Mouse (Mus musculus) embryonic fibroblast, embryonic 13.5 days (primary cell): ENCODE results near the gene D11Wsu47e. TPM values are rescaled to one million over a fixed set of nuclear protein-coding genes. Genes with fewer than 3 reads are reported as not detected.

Experiments
- H3K27ac ChIP-seq: 2 replicates; pipeline ENCODE4 v1.5.1; 2012; ENCODE audit warnings: low read length, control low read depth, inconsistent platforms; ENCODE audit not compliant: insufficient read depth
- H3K4me1 ChIP-seq: 2 replicates; pipeline ENCODE4 v1.6.1; 2011; ENCODE audit warnings: low read length; ENCODE audit not compliant: control insufficient read depth, insufficient read depth
- H3K4me3 ChIP-seq: 2 replicates; pipeline ENCODE4 v1.5.1; 2011; ENCODE audit warnings: mild to moderate bottlenecking, control low read depth, low read length; ENCODE audit not compliant: insufficient read depth
- CTCF ChIP-seq: IDR thresholded peaks from 2 replicates; pipeline ENCODE4 v1.5.1; 2011; ENCODE audit warnings: mild to moderate bottlenecking, control low read depth, low read length, moderate library complexity, borderline replicate concordance; ENCODE audit not compliant: insufficient read depth
- POLR2A ChIP-seq: IDR thresholded peaks from 2 replicates; pipeline ENCODE4 v1.6.1; 2011; ENCODE audit warnings: low read depth, mild to moderate bottlenecking, control low read depth, low read length, moderate library complexity
- polyA plus RNA-seq: library from polyadenylated mRNA; stranded (reverse); fragments of >200 nt; gene quantifications from 2 replicates; pipeline ENCODE4 v1.2.4, GENCODE M21; 2011; ENCODE audit warnings: low read depth; ENCODE audit not compliant: missing spikeins, insufficient read length

The D11Wsu47e gene
- polyA plus RNA-seq, 1 experiment: 14.9 TPM

DNA sequence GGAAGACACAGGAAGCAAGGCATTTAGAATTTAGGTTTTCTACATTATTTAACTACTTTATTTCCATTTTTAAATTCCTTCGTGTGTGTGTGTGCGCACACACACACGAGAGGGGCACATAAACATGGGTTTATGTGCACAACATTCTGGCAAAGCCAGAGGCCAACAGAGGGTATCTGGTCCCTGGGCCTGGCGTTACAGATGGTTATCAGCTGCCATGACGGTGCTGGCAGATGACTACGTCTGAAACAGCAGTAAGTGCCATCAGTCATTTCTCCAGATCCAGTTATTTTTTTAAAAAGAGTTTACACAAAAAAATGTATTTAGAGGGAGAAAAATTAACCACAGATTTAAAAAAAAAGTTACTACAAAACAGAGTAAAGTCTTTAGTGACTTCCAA, 18.0 kb upstream of the D11Wsu47e start:
- no peaks in the 10 kb centered on the region for H3K4me1 ChIP-seq
- TF ChIP-seq CTCF (no peak), POLR2A (no peak)
- H3K27ac ChIP-seq: no peak overlapping the region
- H3K4me3 ChIP-seq: no peak overlapping the region

DNA sequence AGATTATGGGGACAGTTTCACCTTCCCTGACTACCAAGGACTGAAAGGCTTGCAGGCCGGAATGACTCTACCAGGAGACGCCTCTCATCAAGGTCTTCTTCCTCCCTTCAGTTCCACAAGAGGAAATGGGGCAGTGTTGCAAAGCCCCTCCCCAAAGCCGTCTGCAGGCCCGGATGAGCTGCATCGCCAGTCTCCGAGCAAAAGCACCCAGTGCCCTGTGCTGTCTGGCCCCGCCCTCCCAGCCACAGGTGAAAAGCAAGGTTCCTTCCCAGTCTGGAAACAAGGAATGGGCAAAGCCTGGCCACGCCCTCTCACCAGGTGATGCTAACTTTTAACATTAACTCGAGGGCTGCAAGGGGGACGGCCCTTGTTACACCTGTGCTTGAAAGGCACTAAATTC, 17.6 kb upstream of the D11Wsu47e start:
- TF ChIP-seq CTCF (no peak), POLR2A (no peak)
- no peak overlapping the region for H3K4me3 ChIP-seq
- no peaks in the 10 kb centered on the region for H3K4me1 ChIP-seq
- H3K27ac ChIP-seq: no peak overlapping the region

DNA sequence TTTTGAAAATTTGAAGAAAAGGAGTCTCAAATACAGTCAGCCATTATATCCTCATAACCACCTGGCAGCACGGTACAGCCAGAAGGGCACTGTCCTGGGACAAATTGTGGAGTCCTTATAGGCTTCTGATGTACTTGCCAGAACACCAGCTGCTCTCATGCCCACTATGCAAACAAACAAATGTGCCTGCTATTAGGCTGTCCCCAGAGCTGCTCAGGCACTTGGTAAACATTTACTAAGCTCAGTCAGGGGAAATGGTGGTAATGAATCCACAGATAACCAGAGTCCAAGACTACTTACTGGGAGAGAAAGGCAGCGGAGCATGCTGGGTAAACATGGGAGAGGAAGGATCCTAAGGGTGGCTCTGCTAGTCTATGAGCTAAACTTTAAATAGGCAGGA, 17.1 kb upstream of the D11Wsu47e start:
- H3K4me1 ChIP-seq: no peaks in the 10 kb centered on the region
- H3K4me3 ChIP-seq: no peak overlapping the region
- TF ChIP-seq POLR2A: no peak
- H3K27ac ChIP-seq: no peak overlapping the region

DNA sequence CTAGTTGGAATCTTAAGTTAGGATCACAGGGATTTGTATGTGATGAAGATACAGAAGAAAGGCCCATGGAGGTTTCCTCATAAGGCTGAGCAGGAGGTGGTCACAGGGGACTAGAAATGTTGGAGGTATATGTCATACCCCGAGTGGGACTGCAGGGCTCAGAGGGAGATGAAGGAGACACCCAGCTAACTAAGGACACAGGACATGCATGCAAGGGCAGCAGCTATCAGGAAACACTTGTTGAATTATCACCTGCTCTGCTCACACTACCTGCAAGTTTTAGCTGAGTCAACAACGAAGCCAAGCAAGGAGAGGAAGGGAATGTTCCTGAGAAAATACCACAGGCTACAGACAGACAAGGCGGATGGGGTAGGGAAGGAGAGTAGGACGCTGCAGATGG, 16.5 kb upstream of the D11Wsu47e start:
- no peak overlapping the region for H3K4me3 ChIP-seq
- no peaks in the 10 kb centered on the region for H3K4me1 ChIP-seq
- no peak overlapping the region for H3K27ac ChIP-seq
- TF ChIP-seq POLR2A: no peak
- no peak for TF ChIP-seq CTCF

DNA sequence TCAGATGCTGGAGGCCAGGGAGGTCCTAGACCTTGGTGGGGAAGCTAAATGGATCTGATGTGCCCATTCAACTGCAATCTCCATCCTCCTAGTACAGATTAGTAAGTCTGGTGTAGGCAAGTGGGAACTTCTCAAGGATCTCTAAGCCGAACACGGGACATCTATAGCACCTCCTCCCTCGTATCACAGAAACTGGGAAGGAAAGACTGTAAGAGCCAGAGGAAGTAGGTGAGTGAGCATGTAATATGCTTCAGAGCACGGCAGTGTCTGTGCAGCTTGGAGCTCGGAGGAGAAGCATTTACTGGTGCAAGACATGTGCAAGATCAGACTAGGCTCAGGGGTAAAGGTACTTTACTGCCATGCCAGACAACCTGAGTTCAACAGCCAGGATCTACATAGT, 15.4 kb upstream of the D11Wsu47e start:
- H3K4me3 ChIP-seq: no peak overlapping the region
- H3K27ac ChIP-seq: no peak overlapping the region
- no peaks in the 10 kb centered on the region for H3K4me1 ChIP-seq
- TF ChIP-seq POLR2A (no peak), CTCF (no peak)

DNA sequence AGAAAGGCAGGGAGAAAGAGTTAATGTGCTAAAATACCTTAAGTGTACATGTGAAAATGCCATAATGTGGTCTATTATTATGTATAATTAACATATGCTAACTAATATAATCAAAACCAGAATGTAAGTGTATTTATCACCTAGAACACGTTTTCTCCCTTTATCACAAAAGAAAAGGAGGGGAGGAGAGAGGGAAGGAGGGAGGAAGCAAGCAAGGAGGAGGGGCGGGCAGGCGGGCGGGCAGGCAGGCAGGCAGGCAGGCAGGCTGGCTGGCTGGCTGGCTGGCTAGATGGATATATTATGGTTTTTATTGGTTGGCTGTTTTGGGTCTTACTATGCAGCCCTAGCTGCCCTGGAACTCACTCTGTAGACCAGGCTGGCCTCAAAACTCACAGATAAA, 14.5 kb upstream of the D11Wsu47e start:
- no peak overlapping the region for H3K27ac ChIP-seq
- no peaks in the 10 kb centered on the region for H3K4me1 ChIP-seq
- TF ChIP-seq POLR2A: no peak
- TF ChIP-seq CTCF: no peak
- no peak overlapping the region for H3K4me3 ChIP-seq

DNA sequence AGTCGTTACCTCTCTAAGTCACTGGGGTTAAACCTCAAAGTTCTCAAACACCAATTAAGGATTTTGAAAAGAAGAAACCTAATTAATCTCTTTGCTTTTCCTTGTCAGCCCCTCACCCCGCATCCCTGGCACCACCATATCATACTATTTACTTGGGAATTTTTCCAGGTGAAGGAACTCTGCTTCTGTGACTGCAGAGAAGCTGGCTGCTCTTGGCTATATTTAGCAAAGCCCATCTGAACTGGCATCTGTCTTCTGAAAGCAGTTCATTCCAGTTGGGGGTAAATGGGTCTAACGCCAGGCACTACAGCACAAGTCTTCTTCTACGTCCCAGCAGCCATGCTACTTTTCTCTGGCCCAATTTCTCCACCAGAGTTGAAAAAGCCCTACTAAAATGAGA, 10.6 kb upstream of the D11Wsu47e start:
- TF ChIP-seq CTCF (no peak), POLR2A (no peak)
- Histone ChIP-seq H3K27ac (no peak overlapping the region), H3K4me1 (no peaks in the 10 kb centered on the region), H3K4me3 (no peak overlapping the region)

DNA sequence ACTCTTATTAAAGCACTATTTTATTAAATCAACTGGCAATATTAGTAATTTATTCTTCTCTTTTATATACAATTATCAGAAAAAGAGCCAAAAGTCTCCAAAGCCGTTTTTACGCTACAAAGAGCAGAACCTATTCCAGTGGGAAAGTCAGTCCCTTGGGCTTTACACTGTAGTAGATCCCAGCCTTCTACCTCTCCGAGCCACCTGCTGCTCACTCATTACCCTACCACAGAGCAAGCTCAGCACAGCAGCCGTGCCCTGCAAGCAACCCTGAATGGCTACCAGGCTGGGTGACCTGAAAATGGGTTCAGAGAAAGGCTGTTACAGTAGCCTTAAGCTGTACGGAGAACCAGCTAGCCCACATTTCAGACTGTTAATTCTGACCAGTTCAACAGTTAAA, 9.6 kb upstream of the D11Wsu47e start:
- H3K4me3 ChIP-seq: no peak overlapping the region
- no peak overlapping the region for H3K27ac ChIP-seq
- TF ChIP-seq POLR2A: no peak
- no peak for TF ChIP-seq CTCF
- H3K4me1 ChIP-seq: no peaks in the 10 kb centered on the region

DNA sequence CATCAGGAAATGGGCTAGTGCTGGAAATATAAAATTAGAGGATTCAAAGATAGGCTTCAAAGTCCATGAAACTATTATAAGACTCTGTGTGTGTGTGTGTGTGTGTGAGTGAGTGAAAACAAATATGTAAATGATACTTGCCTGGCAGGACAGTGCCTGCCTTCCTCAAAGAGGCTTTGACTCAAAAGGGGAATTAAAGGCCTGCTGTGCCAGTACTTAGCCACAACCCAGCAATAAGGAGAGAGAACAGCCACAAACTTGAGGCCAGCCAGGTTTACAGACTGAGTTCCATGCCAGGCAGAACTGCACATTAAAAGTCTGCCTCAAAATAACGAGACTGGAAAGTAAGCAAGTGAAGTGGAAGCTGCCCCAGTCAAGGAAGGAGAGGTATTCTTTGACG, 7.4 kb upstream of the D11Wsu47e start:
- Histone ChIP-seq H3K27ac (no peak overlapping the region), H3K4me3 (no peak overlapping the region), H3K4me1 (peaks cover 3% of the 10 kb centered on the region; the same call in 1 of the 2 replicates)
- no peak for TF ChIP-seq CTCF
- no peak for TF ChIP-seq POLR2A

DNA sequence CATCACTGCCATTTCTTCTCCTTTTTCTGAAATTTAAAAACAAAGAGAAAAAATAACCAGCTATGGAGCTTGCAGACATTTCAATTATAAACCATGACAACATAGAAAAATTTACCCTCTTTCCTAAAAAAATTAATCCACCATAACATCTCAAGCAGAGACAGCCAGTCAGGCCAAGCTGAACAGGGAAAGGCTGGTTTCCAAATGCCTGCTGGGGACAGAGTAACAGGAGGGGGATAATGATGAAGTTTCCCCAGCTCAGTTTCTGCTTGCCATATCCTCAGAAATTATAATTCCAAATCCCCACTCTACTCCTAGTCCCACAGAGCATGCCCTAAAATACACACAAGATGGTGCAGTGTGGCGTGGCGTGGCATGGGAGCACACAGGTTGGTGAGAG, 6.8 kb upstream of the D11Wsu47e start:
- Histone ChIP-seq H3K27ac (no peak overlapping the region), H3K4me3 (no peak overlapping the region)
- no peak for TF ChIP-seq POLR2A
- no peak for TF ChIP-seq CTCF

DNA sequence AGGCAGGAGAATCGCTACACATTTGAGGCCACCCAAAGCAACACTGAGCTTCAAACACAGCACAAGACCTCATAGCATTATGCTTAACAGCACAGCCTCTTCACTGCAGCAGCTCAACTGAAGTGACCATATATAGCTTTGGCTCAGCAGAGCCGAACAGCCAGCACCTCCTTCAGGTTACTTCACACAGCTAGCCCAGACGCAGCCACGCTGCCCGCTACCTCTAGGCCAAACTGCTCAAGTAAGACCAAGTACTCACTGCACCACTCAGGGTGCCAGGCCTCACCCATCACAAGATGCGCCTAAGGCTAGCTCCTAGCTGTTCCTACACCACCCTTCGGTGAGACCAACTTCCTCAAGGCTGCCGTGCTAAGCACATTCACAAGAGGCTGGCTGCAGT, 5.8 kb upstream of the D11Wsu47e start:
- H3K27ac ChIP-seq: no peak overlapping the region
- H3K4me3 ChIP-seq: no peak overlapping the region
- peaks cover 3% of the 10 kb centered on the region; the same call in 1 of the 2 replicates for H3K4me1 ChIP-seq
- TF ChIP-seq CTCF: no peak
- no peak for TF ChIP-seq POLR2A

More for the DNA sequence above, 6.8 kb upstream of the D11Wsu47e start:
- H3K4me1 ChIP-seq: peaks cover 3% of the 10 kb centered on the region; the same call in 1 of the 2 replicates
